Mouse (Mus musculus) intestine, embryonic 14.5 days (tissue): ENCODE results near the gene Ccdc70. TPM values are rescaled to one million over a fixed set of nuclear protein-coding genes. Genes with fewer than 3 reads are reported as not detected.

ENCODE experiments used
- ATAC-seq: fragments of 200-750 bp; cut with Nextera tagmentation; replicated peaks from 2 replicates; pipeline ENCODE4 v1.8.0; 2017; ENCODE audit warnings: low read depth, moderate number of reproducible peaks, moderate TSS enrichment, moderate library complexity; ENCODE audit not compliant: low FRiP score, low TSS enrichment
- DNase-seq: peaks from one replicate; pipeline ENCODE4 v3.0.0-alpha.2; 2018; ENCODE audit warnings: low spot score
- H3K27ac ChIP-seq: fragments of 300-500 bp; sonication (generic); 2 replicates; pipeline ENCODE4 v1.5.1; 2014; ENCODE audit warnings: low read depth, mild to moderate bottlenecking, control low read depth
- H3K27me3 ChIP-seq: fragments of 300-500 bp; sonication (generic); replicated peaks from 2 replicates; pipeline ENCODE4 v1.6.1; 2014; ENCODE audit warnings: low read length, control low read depth; ENCODE audit not compliant: control insufficient read depth, insufficient read depth
- H3K36me3 ChIP-seq: fragments of 300-500 bp; sonication (generic); 2 replicates; pipeline ENCODE4 v1.6.1; 2014; ENCODE audit warnings: low read length, control low read depth; ENCODE audit not compliant: control insufficient read depth, insufficient read depth
- H3K4me1 ChIP-seq: fragments of 300-500 bp; sonication (generic); replicated peaks from 2 replicates; pipeline ENCODE4 v1.6.1; 2014; ENCODE audit warnings: low read length, control low read depth, mixed read lengths; ENCODE audit not compliant: control insufficient read depth, insufficient read depth
- H3K4me2 ChIP-seq: fragments of 300-500 bp; sonication (generic); 2 replicates; pipeline ENCODE4 v1.6.1; 2014; ENCODE audit warnings: low read length
- H3K4me3 ChIP-seq: fragments of 300-500 bp; sonication (generic); 2 replicates; pipeline ENCODE4 v1.5.1; 2014; ENCODE audit warnings: low read depth, low read length, control low read depth, mixed read lengths
- H3K9ac ChIP-seq: fragments of 300-500 bp; sonication (generic); 2 replicates; pipeline ENCODE4 v1.6.1; 2014; ENCODE audit warnings: mild to moderate bottlenecking, low read length
- H3K9me3 ChIP-seq: fragments of 300-500 bp; sonication (generic); 2 replicates; pipeline ENCODE4 v1.6.1; 2016; ENCODE audit warnings: low read length, control low read depth; ENCODE audit not compliant: control insufficient read depth
- WGBS: fragments of 180-500 bp; shearing (Covaris S2); extraction: QIAGEN DNeasy Blood & Tissue Kit; methylation state at CpG from one replicate; pipeline ENCODE4 v1.1.7; 2014; 5-methylcytosine and 5-hydroxymethylcytosine counted together
- polyA plus RNA-seq: library from polyadenylated mRNA; unstranded; fragments of >200 nt; fragmentation: Nextera tagmentation; extraction: Ambion mirVana; gene quantifications from 2 replicates; pipeline ENCODE4 v1.2.1, GENCODE M21; 2014

Gene Ccdc70
- polyA plus RNA-seq, 1 experiment from 2014 or later, result not detected

DNA sequence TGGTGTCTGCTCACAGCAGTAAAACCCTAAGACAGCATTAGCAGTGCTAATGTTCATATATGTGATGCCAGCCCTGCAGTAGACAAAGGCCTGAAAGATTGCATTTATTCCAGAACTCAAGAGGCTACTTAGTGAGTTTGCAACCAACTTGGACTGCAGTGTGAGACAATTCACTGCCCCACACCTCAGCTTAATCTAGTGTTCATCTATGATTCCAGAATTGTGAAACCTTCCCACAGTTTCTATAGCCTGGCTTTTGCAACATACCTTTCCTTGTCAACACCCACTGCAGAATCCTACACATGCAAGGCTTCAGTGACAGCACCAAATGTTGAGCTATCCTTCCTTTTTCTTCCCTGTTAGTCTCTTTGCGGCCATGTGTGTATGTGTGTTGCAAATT lies 2.9 kb upstream of the Ccdc70 start:
- Histone ChIP-seq H3K4me3 (no peak overlapping the region), H3K4me1 (no peaks in the 10 kb centered on the region), H3K4me2 (no peak overlapping the region), H3K36me3 (no peaks in the 10 kb centered on the region), H3K9ac (no peak overlapping the region), H3K9me3 (no peaks in the 10 kb centered on the region), H3K27ac (no peak overlapping the region), H3K27me3 (no peaks in the 10 kb centered on the region)
- DNase-seq, result no peak
- no peak for ATAC-seq
- WGBS, result 90% methylated on average over 1 of the region's 1 CpGs

- H3K9me3 ChIP-seq, result no peaks in the 10 kb centered on the region
- H3K27me3 ChIP-seq, result no peaks in the 10 kb centered on the region
- H3K4me1 ChIP-seq, result no peaks in the 10 kb centered on the region
- DNase-seq (no peak), ATAC-seq (no peak)
- no peak overlapping the region for H3K4me3 ChIP-seq
- WGBS, result 71% methylated on average over 4 of the region's 4 CpGs
- no peak overlapping the region for H3K9ac ChIP-seq
- H3K4me2 ChIP-seq, result no peak overlapping the region
- no peaks in the 10 kb centered on the region for H3K36me3 ChIP-seq
- H3K27ac ChIP-seq, result no peak overlapping the region
Measured at GRCm38 (mm10) chr8:21978193-21978592, 8.6 kb downstream of the Ccdc70 start.

GRCm38 (mm10) chr8:21981664-21982337 lies 12.2 kb downstream of the Ccdc70 start:
- H3K9ac ChIP-seq, result no peak overlapping the region
- H3K4me1 ChIP-seq, result no peaks in the 10 kb centered on the region
- H3K36me3 ChIP-seq, result no peaks in the 10 kb centered on the region
- no peak for ATAC-seq
- DNase-seq, result no peak
- no peak overlapping the region for H3K4me2 ChIP-seq
- 63% methylated on average over 8 of the region's 8 CpGs for WGBS
- no peaks in the 10 kb centered on the region for H3K9me3 ChIP-seq
- no peak overlapping the region for H3K4me3 ChIP-seq
- H3K27me3 ChIP-seq, result no peaks in the 10 kb centered on the region
- H3K27ac ChIP-seq, result no peak overlapping the region

GRCm38 (mm10) chr8:21992184-21992583 lies 22.6 kb downstream of the Ccdc70 start:
- Histone ChIP-seq H3K27ac (no peak overlapping the region), H3K36me3 (no peaks in the 10 kb centered on the region), H3K9me3 (no peaks in the 10 kb centered on the region), H3K4me1 (no peaks in the 10 kb centered on the region), H3K27me3 (no peaks in the 10 kb centered on the region), H3K4me3 (no peak overlapping the region), H3K4me2 (no peak overlapping the region), H3K9ac (no peak overlapping the region)
- ATAC-seq (no peak), DNase-seq (no peak)
- WGBS, result 20% methylated on average over 6 of the region's 6 CpGs

DNA sequence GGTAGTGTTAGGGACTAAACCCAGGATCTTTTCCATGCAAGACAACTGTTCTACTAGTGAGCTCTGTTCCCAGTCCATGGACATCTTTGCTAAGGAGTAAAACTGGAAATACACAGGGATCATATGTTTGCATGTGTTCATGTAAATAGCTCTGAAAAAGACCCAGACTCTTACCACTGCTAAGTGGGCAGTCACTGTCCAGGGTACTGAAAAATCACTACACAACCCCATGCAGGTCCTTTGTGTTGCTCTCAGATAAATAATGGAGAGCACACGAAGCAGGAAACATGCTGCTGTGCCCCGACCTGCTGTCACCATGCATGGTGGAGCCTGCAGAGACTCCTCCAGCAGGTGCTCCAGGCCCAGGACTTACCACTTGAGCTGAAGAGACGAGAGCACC lies 25.6 kb downstream of the Ccdc70 start:
- Histone ChIP-seq H3K27me3 (no peaks in the 10 kb centered on the region), H3K4me1 (no peaks in the 10 kb centered on the region), H3K36me3 (no peaks in the 10 kb centered on the region), H3K9me3 (no peaks in the 10 kb centered on the region), H3K27ac (no peak overlapping the region), H3K9ac (no peak overlapping the region), H3K4me3 (no peak overlapping the region), H3K4me2 (no peak overlapping the region)
- DNase-seq (no peak), ATAC-seq (no peak)
- WGBS, result 51% methylated on average over 3 of the region's 3 CpGs

DNA sequence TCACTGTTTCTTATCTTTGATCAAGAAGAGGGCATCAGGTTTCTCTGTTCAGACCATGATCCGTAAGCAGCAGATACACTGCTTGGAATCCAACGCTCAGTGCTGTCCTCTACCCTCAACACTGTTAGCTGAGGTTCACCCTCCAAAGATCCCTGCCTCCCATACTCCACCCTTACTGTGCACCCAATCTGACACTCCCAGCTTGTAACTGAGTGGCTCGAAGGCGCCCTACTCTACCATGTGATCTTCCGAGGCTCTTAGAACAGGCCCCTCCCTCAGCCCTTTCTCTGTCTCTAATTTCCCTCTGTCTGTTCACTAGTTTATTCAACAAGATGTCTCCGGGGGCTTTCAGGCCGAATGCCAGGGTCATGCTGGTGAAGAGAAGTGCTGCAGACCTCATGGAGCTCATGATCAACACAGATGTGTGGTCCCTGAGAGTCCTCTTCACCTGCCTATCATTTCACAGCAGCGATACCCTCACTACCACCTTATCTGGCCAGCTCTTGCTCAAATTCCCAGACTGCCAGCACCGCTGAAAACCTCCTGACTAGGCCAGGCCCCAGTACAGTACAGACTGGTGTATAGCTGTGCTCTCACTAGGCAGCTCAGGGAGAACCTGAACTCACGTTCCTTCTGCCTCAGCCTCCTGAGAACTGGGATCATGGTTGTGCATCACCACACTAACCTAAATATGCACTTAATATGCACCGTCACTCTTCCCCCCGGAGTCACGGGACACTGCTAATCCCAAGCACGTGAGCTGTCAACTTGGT lies 35.4 kb downstream of the Ccdc70 start:
- Histone ChIP-seq H3K36me3 (no peaks in the 10 kb centered on the region), H3K27ac (no peak overlapping the region), H3K9me3 (no peaks in the 10 kb centered on the region), H3K9ac (no peak overlapping the region), H3K4me2 (no peak overlapping the region), H3K4me3 (no peak overlapping the region), H3K27me3 (no peaks in the 10 kb centered on the region), H3K4me1 (no peaks in the 10 kb centered on the region)
- DNase-seq (no peak), ATAC-seq (no peak)
- 84% methylated on average over 14 of the region's 14 CpGs for WGBS

DNA sequence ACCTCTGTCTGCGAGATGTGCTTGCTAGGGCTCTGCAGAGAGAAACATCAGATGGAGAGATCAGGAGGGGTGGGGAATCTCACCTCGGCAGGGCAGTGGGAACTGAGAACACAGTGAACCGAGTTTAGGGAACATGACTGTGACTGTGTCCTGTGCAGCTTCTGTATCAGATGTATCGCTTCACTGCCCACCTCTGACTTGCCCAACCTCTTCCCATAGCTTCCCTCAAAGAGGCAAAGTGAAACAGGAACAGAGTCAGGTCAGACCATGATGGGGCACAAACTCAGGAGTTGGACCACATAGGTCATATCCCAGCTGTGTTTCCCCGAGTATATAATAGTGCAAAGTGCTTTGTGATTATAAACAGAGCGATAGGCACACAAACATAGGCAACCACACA lies 36.8 kb downstream of the Ccdc70 start:
- ATAC-seq, result no peak

GRCm38 (mm10) chr8:22009403-22009802 lies 39.8 kb downstream of the Ccdc70 start:
- ATAC-seq (no peak), DNase-seq (no peak)
- H3K27me3 ChIP-seq, result no peaks in the 10 kb centered on the region
- 80% methylated on average over 3 of the region's 3 CpGs for WGBS
- no peak overlapping the region for H3K27ac ChIP-seq
- no peak overlapping the region for H3K4me2 ChIP-seq
- no peaks in the 10 kb centered on the region for H3K4me1 ChIP-seq
- no peak overlapping the region for H3K4me3 ChIP-seq
- no peaks in the 10 kb centered on the region for H3K9me3 ChIP-seq
- H3K36me3 ChIP-seq, result no peaks in the 10 kb centered on the region
- H3K9ac ChIP-seq, result no peak overlapping the region

More for the DNA sequence above, 36.8 kb downstream of the Ccdc70 start:
- H3K4me2 ChIP-seq, result no peak overlapping the region
- no peaks in the 10 kb centered on the region for H3K27me3 ChIP-seq
- WGBS, result 73% methylated on average over 6 of the region's 6 CpGs
- no peak overlapping the region for H3K27ac ChIP-seq
- DNase-seq, result no peak
- H3K9me3 ChIP-seq, result no peaks in the 10 kb centered on the region
- H3K36me3 ChIP-seq, result no peaks in the 10 kb centered on the region
- H3K9ac ChIP-seq, result no peak overlapping the region
- no peak overlapping the region for H3K4me3 ChIP-seq
- no peaks in the 10 kb centered on the region for H3K4me1 ChIP-seq
